ENCODE assay signal across 34 mouse cellular contexts in genomic region chr11:4029343-4029742, GRCm38 (mm10). TPM values are rescaled to one million over a fixed set of nuclear protein-coding genes. Genes with fewer than 3 reads are reported as not detected.
DNase-seq lines count a peak whose midpoint lies in the region; ATAC-seq and TF ChIP-seq lines count a peak whose summit lies in the region.
"Had no signal": no experiment of that assay in that cellular context is flagged by ENCODE, and none has a peak within 500 bp of the region (broad histone marks: within the 10 kb centered on the region; RNA-seq: fewer than 3 reads in every experiment).

No protein-coding gene starts in this region.

- no peaks in the 10 kb centered on the region for H3K36me3 ChIP-seq in heart, embryonic 10.5 days
- H3K36me3 ChIP-seq in heart, adult 2 months (ENCODE audit: control insufficient read depth, insufficient read depth, low read length), result no peaks in the 10 kb centered on the region
- no peaks in the 10 kb centered on the region for H3K36me3 ChIP-seq in liver, embryonic 14.5 days (replicated peaks; ENCODE audit: control insufficient read depth, insufficient read depth, low read depth)
- H3K36me3 ChIP-seq in testis, adult 2 months (ENCODE audit: control insufficient read depth, insufficient read depth, low read length), result no peaks in the 10 kb centered on the region
- H3K36me3 ChIP-seq: embryonic facial prominence, embryonic 10.5 days; embryonic facial prominence, embryonic 15.5 days; forebrain, embryonic 12.5 days; heart, embryonic 13.5 days; hindbrain, embryonic 15.5 days; kidney, embryonic 15.5 days; limb, embryonic 12.5 days; liver, embryonic 15.5 days; midbrain, embryonic 10.5 days; neural tube, embryonic 12.5 days had no signal

- H3K9me3 ChIP-seq in heart, embryonic 10.5 days, result no peaks in the 10 kb centered on the region
- H3K9me3 ChIP-seq in liver, embryonic 14.5 days (ENCODE audit: control insufficient read depth, low read length), result no peaks in the 10 kb centered on the region
- H3K9me3 ChIP-seq: embryonic facial prominence, embryonic 10.5 days; embryonic facial prominence, embryonic 15.5 days; forebrain, embryonic 12.5 days; heart, embryonic 13.5 days; hindbrain, embryonic 15.5 days; kidney, embryonic 15.5 days; limb, embryonic 12.5 days; liver, embryonic 15.5 days; neural tube, embryonic 12.5 days had no signal

- peak; percentile 41 for DNase-seq in heart, embryonic 10.5 days (ENCODE audit: low spot score)
- DNase-seq in heart, adult 2 months, result no peak
- DNase-seq in liver, embryonic 14.5 days (ENCODE audit: low read depth in 3 of 3, low spot score in 3 of 3), result no peak
- DNase-seq in liver, result no peak
- DNase-seq in testis, postnatal 14 days (ENCODE audit: low spot score), result no peak
- DNase-seq in left cerebral cortex, postnatal 36 days (ENCODE audit: low spot score in 2 of 2), result no peak
- DNase-seq in frontal cortex, postnatal 25 days (ENCODE audit: low spot score in 2 of 2), result no peak
- DNase-seq: adrenal gland, postnatal 10 days; cerebellum, adult 8-10 months; cerebellum, postnatal 25 days; gastrocnemius, postnatal 14 days; heart, postnatal 10 days; kidney, adult 18-20 months; kidney, postnatal 4 days; lung, postnatal 14 days; right cerebral cortex, adult 18-20 months; spleen, adult 18-20 months had no signal

- peaks cover 20% of the 10 kb centered on the region for H3K27me3 ChIP-seq in heart, embryonic 10.5 days (ENCODE audit: insufficient read depth, poor library complexity, severe bottlenecking)
- no peaks in the 10 kb centered on the region; the same call in 1 of the 2 replicates for H3K27me3 ChIP-seq in heart, adult 2 months (ENCODE audit: control insufficient read depth, insufficient read depth, low read length)
- no peaks in the 10 kb centered on the region for H3K27me3 ChIP-seq in liver, embryonic 14.5 days (ENCODE audit: control insufficient read depth, insufficient read depth, low read length)
- H3K27me3 ChIP-seq in testis, adult 2 months (ENCODE audit: control insufficient read depth, insufficient read depth, low read length), result no peaks in the 10 kb centered on the region
- H3K27me3 ChIP-seq: hindbrain, embryonic 15.5 days; liver, embryonic 15.5 days had no signal

- no peak for TF ChIP-seq POLR2A in heart, adult 2 months (IDR thresholded peaks at IDR 0.05; ENCODE audit: insufficient read depth, low read depth, low read length)
- TF ChIP-seq POLR2A in testis, adult 2 months (IDR thresholded peaks at IDR 0.05; ENCODE audit: control insufficient read depth, low read depth, low read length), result no peak

- intact Hi-C loops in heart, adult 2 months (cut with DNase I), result no loop called here
- intact Hi-C loops in left cerebral cortex, postnatal 36 days (cut with DNase I), result no loop called here

- TF ChIP-seq EP300 in heart, adult 2 months (IDR thresholded peaks at IDR 0.05; ENCODE audit: insufficient read depth, low read depth, low read length), result no peak
- TF ChIP-seq EP300 in liver, embryonic 14.5 days (IDR thresholded peaks at IDR 0.05; ENCODE audit: low read depth), result no peak

- TF ChIP-seq CTCF in heart, adult 2 months (IDR thresholded peaks at IDR 0.05), result no peak
- TF ChIP-seq CTCF in liver, embryonic 14.5 days (IDR thresholded peaks at IDR 0.05; ENCODE audit: low read depth), result peak; percentile 22; the same call in 1 of the 2 replicates
- peak; percentile 62; the same call in 1 of the 2 replicates for TF ChIP-seq CTCF in testis, adult 2 months (IDR thresholded peaks at IDR 0.05; ENCODE audit: control insufficient read depth, insufficient read depth, insufficient replicate concordance, low read depth, low read length)

- 73% methylated on average over 4 of the region's 4 CpGs for WGBS in heart, embryonic 10.5 days
- 68% methylated on average over 4 of the region's 4 CpGs for WGBS in heart, adult 2 months
- 60% methylated on average over 4 of the region's 4 CpGs for WGBS in liver, embryonic 14.5 days (ENCODE audit: insufficient replicate concordance)

- peaks cover 11% of the 10 kb centered on the region for H3K4me1 ChIP-seq in heart, embryonic 10.5 days
- H3K4me1 ChIP-seq in heart, adult 2 months (ENCODE audit: control insufficient read depth, insufficient read depth, low read length), result no peaks in the 10 kb centered on the region
- H3K4me1 ChIP-seq in liver, embryonic 14.5 days (replicated peaks; ENCODE audit: control insufficient read depth in 2 of 2, insufficient read depth in 2 of 2, low read length in 1 of 2), result no peaks in the 10 kb centered on the region; a peak in 1 of 4 replicates
- H3K4me1 ChIP-seq in testis, adult 2 months (ENCODE audit: control insufficient read depth, insufficient read depth, low read length), result peaks cover 8% of the 10 kb centered on the region
- H3K4me1 ChIP-seq: embryonic facial prominence, embryonic 15.5 days; forebrain, embryonic 12.5 days; hindbrain, embryonic 15.5 days; kidney, embryonic 15.5 days; limb, embryonic 12.5 days; midbrain, embryonic 10.5 days; neural tube, embryonic 12.5 days had no signal

- ATAC-seq in liver, embryonic 14.5 days (ENCODE audit: insufficient read depth), result no peak
- ATAC-seq: midbrain, embryonic 16.5 days had no signal

- no peaks in the 10 kb centered on the region for H3K79me2 ChIP-seq in heart, adult 2 months (replicated peaks; ENCODE audit: control insufficient read depth, insufficient read depth, low read length)

- H3K4me3 ChIP-seq in heart, embryonic 10.5 days, result no peak overlapping the region
- H3K4me3 ChIP-seq in heart, adult 2 months, result no peak overlapping the region
- no peak overlapping the region for H3K4me3 ChIP-seq in liver, embryonic 14.5 days (ENCODE audit: insufficient read depth in 1 of 2, low read depth in 2 of 2, low read length in 2 of 2)
- H3K4me3 ChIP-seq in testis, adult 2 months (ENCODE audit: control insufficient read depth, low read depth, low read length), result no peak overlapping the region
- H3K4me3 ChIP-seq: embryonic facial prominence, embryonic 10.5 days; embryonic facial prominence, embryonic 15.5 days; forebrain, embryonic 12.5 days; heart, embryonic 13.5 days; hindbrain, embryonic 15.5 days; kidney, embryonic 15.5 days; limb, embryonic 12.5 days; liver, embryonic 15.5 days; midbrain, embryonic 10.5 days; myocyte; neural tube, embryonic 12.5 days had no signal

- no peak overlapping the region for H3K27ac ChIP-seq in heart, embryonic 10.5 days
- H3K27ac ChIP-seq in heart, adult 2 months, result no peak overlapping the region
- H3K27ac ChIP-seq in liver, embryonic 14.5 days, result no peak overlapping the region
- no peak overlapping the region for H3K27ac ChIP-seq in testis, adult 2 months (ENCODE audit: control insufficient read depth, insufficient read depth, low read depth, low read length)
- H3K27ac ChIP-seq: embryonic facial prominence, embryonic 10.5 days; embryonic facial prominence, embryonic 15.5 days; forebrain, embryonic 12.5 days; heart, embryonic 13.5 days; hindbrain, embryonic 15.5 days; kidney, embryonic 15.5 days; limb, embryonic 12.5 days; liver, embryonic 15.5 days; midbrain, embryonic 10.5 days; neural tube, embryonic 12.5 days had no signal

- no peak overlapping the region for H3K9ac ChIP-seq in heart, adult 2 months (ENCODE audit: low read depth, low read length)
- H3K9ac ChIP-seq in liver, embryonic 14.5 days (replicated peaks), result no peak overlapping the region
- H3K9ac ChIP-seq: embryonic facial prominence, embryonic 15.5 days; forebrain, embryonic 12.5 days; heart, embryonic 13.5 days; hindbrain, embryonic 15.5 days; kidney, embryonic 15.5 days; limb, embryonic 12.5 days; liver, embryonic 15.5 days; neural tube, embryonic 12.5 days had no signal

- no peak overlapping the region for H3K4me2 ChIP-seq in liver, embryonic 14.5 days (ENCODE audit: low read depth)
- H3K4me2 ChIP-seq: embryonic facial prominence, embryonic 15.5 days; forebrain, embryonic 12.5 days; heart, embryonic 13.5 days; hindbrain, embryonic 15.5 days; kidney, embryonic 15.5 days; limb, embryonic 12.5 days; liver, embryonic 15.5 days; neural tube, embryonic 12.5 days had no signal

RNA-seq across cellular contexts. Expression of gene Sec14l4, which starts 1.9 kb away (rescaled TPM):
- 0.07 and 0.50 TPM in 2 replicates for polyA plus RNA-seq in heart, embryonic 10.5 days (2016; fragmentation: Nextera tagmentation; extraction: Ambion mirVana)
- under 1 TPM; 0.14 to 0.47 TPM for total RNA-seq in heart, adult 2 months (2021)
- polyA plus RNA-seq in heart, adult 2 months (2012; rRNA removed), result 0.32 and 0.57 TPM in 2 replicates
- polyA plus RNA-seq in liver, embryonic 14.5 days (2012; rRNA removed), result 0.93 and 1.1 TPM in 2 replicates
- polyA plus RNA-seq in liver, embryonic 14.5 days (2014; fragmentation: Nextera tagmentation; extraction: Ambion mirVana), result 1.6 and 2.1 TPM in 2 replicates
- 0.42 and 0.56 TPM in 2 replicates for polyA plus RNA-seq in testis, adult 2 months (2012; rRNA removed)
- not detected for total RNA-seq in left cerebral cortex, postnatal 36 days (2021)
- total RNA-seq: gastrocnemius, postnatal 14 days; granulocyte monocyte progenitor cell, adult 5-6 weeks; hematopoietic stem cell, adult 5-6 weeks had no signal
- polyA plus RNA-seq: embryonic facial prominence, embryonic 10.5 days; forebrain, embryonic 12.5 days; heart, embryonic 13.5 days; hindbrain, embryonic 15.5 days; kidney, embryonic 15.5 days; limb, embryonic 12.5 days; midbrain, embryonic 10.5 days; midbrain, embryonic 16.5 days; myocyte had no signal

RNA-seq across cellular contexts. Expression of gene Sec14l3, which starts 35.3 kb away (rescaled TPM):
- not detected in 2 replicates for polyA plus RNA-seq in heart, embryonic 10.5 days (2016; fragmentation: Nextera tagmentation; extraction: Ambion mirVana)
- total RNA-seq in heart, adult 2 months (2021), result not detected
- 15.0 TPM in 1 of 2 replicates, not detected in the other for polyA plus RNA-seq in heart, adult 2 months (2012; rRNA removed)
- polyA plus RNA-seq in liver, embryonic 14.5 days (2012; rRNA removed), result not detected in 2 replicates
- not detected in 2 replicates for polyA plus RNA-seq in liver, embryonic 14.5 days (2014; fragmentation: Nextera tagmentation; extraction: Ambion mirVana)
- polyA plus RNA-seq in testis, adult 2 months (2012; rRNA removed), result 1.0 and 1.9 TPM in 2 replicates
- total RNA-seq in left cerebral cortex, postnatal 36 days (2021), result 1 to 10 TPM in 1 of 2 experiments, under 1 TPM in 1; 0.52 to 1.5 TPM
- total RNA-seq: gastrocnemius, postnatal 14 days; granulocyte monocyte progenitor cell, adult 5-6 weeks; hematopoietic stem cell, adult 5-6 weeks had no signal
- polyA plus RNA-seq: embryonic facial prominence, embryonic 10.5 days; heart, embryonic 13.5 days; intestine, embryonic 14.5 days; kidney, embryonic 15.5 days; limb, embryonic 12.5 days; liver, embryonic 15.5 days; midbrain, embryonic 10.5 days; myocyte; neural tube, embryonic 12.5 days had no signal

RNA-seq across cellular contexts. Expression of gene Gal3st1, which starts 45.9 kb away (rescaled TPM):
- 0.32 and 0.73 TPM in 2 replicates for polyA plus RNA-seq in heart, embryonic 10.5 days (2016; fragmentation: Nextera tagmentation; extraction: Ambion mirVana)
- under 1 TPM; 0.18 to 0.21 TPM for total RNA-seq in heart, adult 2 months (2021)
- polyA plus RNA-seq in heart, adult 2 months (2012; rRNA removed), result 0.47 and 1.1 TPM in 2 replicates
- polyA plus RNA-seq in liver, embryonic 14.5 days (2012; rRNA removed), result 0.87 and 1.5 TPM in 2 replicates
- polyA plus RNA-seq in liver, embryonic 14.5 days (2014; fragmentation: Nextera tagmentation; extraction: Ambion mirVana), result 0.65 and 1.00 TPM in 2 replicates
- 6.6 and 9.8 TPM in 2 replicates for polyA plus RNA-seq in testis, adult 2 months (2012; rRNA removed)
- total RNA-seq in left cerebral cortex, postnatal 36 days (2021), result 10 to 100 TPM; 13.2 to 17.4 TPM
- polyA plus RNA-seq: myocyte had no signal

RNA-seq across cellular contexts. Expression of gene 4930556J24Rik, which starts 52.8 kb away (rescaled TPM):
- 0.15 TPM in 1 of 2 replicates, not detected in the other for polyA plus RNA-seq in heart, embryonic 10.5 days (2016; fragmentation: Nextera tagmentation; extraction: Ambion mirVana)
- total RNA-seq in heart, adult 2 months (2021), result not detected
- polyA plus RNA-seq in heart, adult 2 months (2012; rRNA removed), result not detected in 2 replicates
- polyA plus RNA-seq in liver, embryonic 14.5 days (2012; rRNA removed), result not detected in 2 replicates
- not detected in 2 replicates for polyA plus RNA-seq in liver, embryonic 14.5 days (2014; fragmentation: Nextera tagmentation; extraction: Ambion mirVana)
- polyA plus RNA-seq in testis, adult 2 months (2012; rRNA removed), result 1.6 TPM in 2 replicates
- total RNA-seq in left cerebral cortex, postnatal 36 days (2021), result under 1 TPM in 1 of 2 experiments, not detected in 1; 0.54 TPM
- total RNA-seq: adrenal gland, postnatal 10 days; gastrocnemius, postnatal 14 days; granulocyte monocyte progenitor cell, adult 5-6 weeks; heart, postnatal 10 days; hematopoietic stem cell, adult 5-6 weeks had no signal
- polyA plus RNA-seq: heart, embryonic 13.5 days; limb, embryonic 12.5 days; thymus, postnatal 0 days had no signal
